Mouse (Mus musculus): ENCODE data around the gene Col11a2. TPM values are rescaled to one million over a fixed set of nuclear protein-coding genes. Genes with fewer than 3 reads are reported as not detected.

The Col11a2 gene
- polyA plus RNA-seq, 1 experiment = 9.3 TPM

DNA sequence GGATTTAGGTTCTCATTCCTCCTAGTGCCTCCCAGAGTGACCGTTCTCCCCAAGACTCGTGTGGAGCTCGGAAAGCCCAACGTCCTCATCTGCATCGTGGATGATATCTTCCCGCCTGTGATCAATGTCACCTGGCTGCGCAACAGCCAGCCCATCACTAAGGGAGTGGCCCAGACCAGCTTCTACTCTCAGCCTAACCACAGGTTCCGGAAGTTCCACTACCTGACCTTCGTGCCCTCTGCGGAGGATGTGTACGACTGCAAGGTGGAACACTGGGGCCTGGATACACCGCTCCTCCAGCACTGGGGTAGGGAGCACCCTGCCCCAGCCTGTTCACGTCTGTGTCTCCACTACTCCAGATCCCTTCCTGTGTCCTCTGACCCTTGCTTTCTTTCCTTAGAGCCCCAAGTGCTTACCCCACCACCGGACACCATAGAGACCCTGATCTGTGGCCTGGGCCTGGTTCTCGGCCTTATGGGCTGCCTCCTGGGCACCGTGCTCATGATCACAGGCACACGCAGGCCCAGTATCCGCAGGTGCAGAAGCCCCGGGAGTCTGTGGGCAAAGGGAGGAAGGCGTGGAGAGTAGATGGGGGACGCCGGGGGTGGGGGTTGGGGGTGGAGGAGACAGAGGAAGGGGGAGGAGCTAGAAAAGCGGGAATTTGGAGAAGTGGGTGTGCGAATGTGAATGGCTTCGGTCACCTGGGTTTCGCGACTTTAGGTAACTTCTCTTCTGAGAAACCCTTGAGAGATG is 55.2 kb downstream of the Col11a2 start:
- no peaks in the 10 kb centered on the region for H3K4me1 ChIP-seq (ENCODE audit: control insufficient read depth, insufficient read depth, low read length)
- H3K4me3 ChIP-seq (ENCODE audit: insufficient read depth, low read length) = no peak overlapping the region
- H3K27ac ChIP-seq (ENCODE audit: insufficient read depth, low read length) = no peak overlapping the region
- TF ChIP-seq CTCF (IDR thresholded peaks at IDR 0.05; ENCODE audit: extremely low read depth, insufficient read depth, low read length) (no peak), POLR2A (IDR thresholded peaks at IDR 0.05; ENCODE audit: extremely low read depth, insufficient read depth, low read length) (no peak)

- TF ChIP-seq POLR2A (IDR thresholded peaks at IDR 0.05; ENCODE audit: extremely low read depth, insufficient read depth, low read length) (no peak), CTCF (IDR thresholded peaks at IDR 0.05; ENCODE audit: extremely low read depth, insufficient read depth, low read length) (no peak)
- no peaks in the 10 kb centered on the region for H3K4me1 ChIP-seq (ENCODE audit: control insufficient read depth, insufficient read depth, low read length)
Measured at GRCm38 (mm10) chr17:34096497-34097010, 57.3 kb downstream of the Col11a2 start.

DNA sequence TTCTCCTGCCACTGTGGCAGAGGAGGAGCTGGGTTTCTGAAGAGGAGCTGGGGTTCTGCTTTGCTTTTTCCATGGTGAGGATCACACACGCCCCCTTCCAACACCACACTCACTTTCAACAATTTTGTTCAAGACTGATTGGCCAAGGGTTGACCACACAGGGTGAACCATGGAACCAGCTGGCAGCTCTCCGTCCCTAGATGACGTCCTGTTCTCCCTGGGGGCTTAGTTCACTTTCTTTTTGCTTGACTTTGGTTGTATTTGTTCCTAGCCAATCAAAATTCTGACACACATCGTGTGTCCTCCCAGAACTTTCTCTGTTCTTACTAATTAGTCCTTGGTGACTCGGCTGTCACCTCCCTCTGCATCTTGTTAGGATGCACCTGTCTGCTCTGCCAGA is 58.0 kb downstream of the Col11a2 start:
- TF ChIP-seq CTCF (IDR thresholded peaks at IDR 0.05; ENCODE audit: extremely low read depth, insufficient read depth, low read length) = no peak
- TF ChIP-seq POLR2A (IDR thresholded peaks at IDR 0.05; ENCODE audit: extremely low read depth, insufficient read depth, low read length) = no peak
- Histone ChIP-seq H3K27ac (ENCODE audit: insufficient read depth, low read length) (no peak overlapping the region), H3K4me3 (ENCODE audit: insufficient read depth, low read length) (no peak overlapping the region), H3K4me1 (ENCODE audit: control insufficient read depth, insufficient read depth, low read length) (no peaks in the 10 kb centered on the region)

More at GRCm38 (mm10) chr17:34096497-34097010, 57.3 kb downstream of the Col11a2 start:
- H3K4me3 ChIP-seq (ENCODE audit: insufficient read depth, low read length) = no peak overlapping the region
- no peak overlapping the region for H3K27ac ChIP-seq (ENCODE audit: insufficient read depth, low read length)

GRCm38 (mm10) chr17:34098709-34099479 is 59.7 kb downstream of the Col11a2 start:
- Histone ChIP-seq H3K27ac (ENCODE audit: insufficient read depth, low read length) (no peak overlapping the region), H3K4me3 (ENCODE audit: insufficient read depth, low read length) (no peak overlapping the region), H3K4me1 (ENCODE audit: control insufficient read depth, insufficient read depth, low read length) (no peaks in the 10 kb centered on the region)
- TF ChIP-seq POLR2A (IDR thresholded peaks at IDR 0.05; ENCODE audit: extremely low read depth, insufficient read depth, low read length) (no peak), CTCF (IDR thresholded peaks at IDR 0.05; ENCODE audit: extremely low read depth, insufficient read depth, low read length) (no peak)

- H3K27ac ChIP-seq (ENCODE audit: insufficient read depth, low read length) = no peak overlapping the region
- H3K4me1 ChIP-seq (ENCODE audit: control insufficient read depth, insufficient read depth, low read length) = no peaks in the 10 kb centered on the region
- no peak overlapping the region for H3K4me3 ChIP-seq (ENCODE audit: insufficient read depth, low read length)
- TF ChIP-seq POLR2A (IDR thresholded peaks at IDR 0.05; ENCODE audit: extremely low read depth, insufficient read depth, low read length) (no peak), CTCF (IDR thresholded peaks at IDR 0.05; ENCODE audit: extremely low read depth, insufficient read depth, low read length) (no peak)
Measured at GRCm38 (mm10) chr17:34099531-34099930, 60.3 kb downstream of the Col11a2 start.

DNA sequence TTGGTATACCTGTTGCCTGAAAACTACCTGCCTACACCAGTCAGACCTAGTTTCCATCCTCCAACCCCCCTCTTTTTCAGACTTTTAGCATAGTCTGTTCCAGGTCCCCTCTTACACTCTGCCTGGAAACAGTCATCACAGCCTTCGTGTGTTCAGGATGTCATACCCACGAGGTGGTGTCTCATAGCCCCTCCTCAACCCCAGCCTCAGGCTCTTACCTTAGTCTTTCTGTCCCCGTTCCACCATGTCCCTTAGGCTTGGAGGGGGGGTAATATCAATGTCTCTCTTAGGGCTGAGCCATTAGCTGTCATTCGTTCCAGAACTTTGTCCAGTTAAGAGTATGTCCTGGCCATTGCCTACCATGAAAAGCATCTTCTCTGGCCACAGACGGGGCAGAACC is 61.9 kb downstream of the Col11a2 start:
- H3K4me3 ChIP-seq (ENCODE audit: insufficient read depth, low read length) = no peak overlapping the region
- H3K4me1 ChIP-seq (ENCODE audit: control insufficient read depth, insufficient read depth, low read length) = no peaks in the 10 kb centered on the region

DNA sequence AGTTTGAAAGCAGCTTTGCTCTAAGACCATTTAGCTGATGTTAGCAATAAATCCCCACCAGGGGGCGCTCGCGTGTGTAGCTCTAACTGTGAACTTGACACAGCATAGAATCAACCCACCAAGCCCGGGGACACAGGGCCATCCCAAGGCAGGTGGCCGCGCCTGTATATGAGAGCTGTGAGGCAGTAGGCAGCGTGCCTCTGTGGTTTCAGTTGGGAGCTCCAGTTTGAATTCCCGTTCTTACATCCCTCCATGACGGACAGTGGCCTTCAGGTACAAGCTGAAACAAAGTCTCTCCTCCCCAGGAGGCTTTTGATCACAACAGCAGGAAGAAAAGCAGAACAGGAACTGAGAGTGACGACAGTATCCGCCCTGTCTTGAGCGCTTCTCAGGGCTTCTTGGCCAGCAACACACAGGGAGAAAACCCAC is 62.4 kb downstream of the Col11a2 start:
- Histone ChIP-seq H3K27ac (ENCODE audit: insufficient read depth, low read length) (no peak overlapping the region), H3K4me1 (ENCODE audit: control insufficient read depth, insufficient read depth, low read length) (no peaks in the 10 kb centered on the region), H3K4me3 (ENCODE audit: insufficient read depth, low read length) (no peak overlapping the region)
- TF ChIP-seq CTCF (IDR thresholded peaks at IDR 0.05; ENCODE audit: extremely low read depth, insufficient read depth, low read length) = peak; percentile 71
- no peak for TF ChIP-seq POLR2A (IDR thresholded peaks at IDR 0.05; ENCODE audit: extremely low read depth, insufficient read depth, low read length)

More for the DNA sequence above, 61.9 kb downstream of the Col11a2 start:
- no peak for TF ChIP-seq CTCF (IDR thresholded peaks at IDR 0.05; ENCODE audit: extremely low read depth, insufficient read depth, low read length)
- TF ChIP-seq POLR2A (IDR thresholded peaks at IDR 0.05; ENCODE audit: extremely low read depth, insufficient read depth, low read length) = no peak
- no peak overlapping the region for H3K27ac ChIP-seq (ENCODE audit: insufficient read depth, low read length)

GRCm38 (mm10) chr17:34102831-34103230 is 63.6 kb downstream of the Col11a2 start:
- no peak overlapping the region for H3K4me3 ChIP-seq (ENCODE audit: insufficient read depth, low read length)
- no peak overlapping the region for H3K27ac ChIP-seq (ENCODE audit: insufficient read depth, low read length)
- TF ChIP-seq CTCF (IDR thresholded peaks at IDR 0.05; ENCODE audit: extremely low read depth, insufficient read depth, low read length) = no peak
- no peak for TF ChIP-seq POLR2A (IDR thresholded peaks at IDR 0.05; ENCODE audit: extremely low read depth, insufficient read depth, low read length)
- H3K4me1 ChIP-seq (ENCODE audit: control insufficient read depth, insufficient read depth, low read length) = no peaks in the 10 kb centered on the region

DNA sequence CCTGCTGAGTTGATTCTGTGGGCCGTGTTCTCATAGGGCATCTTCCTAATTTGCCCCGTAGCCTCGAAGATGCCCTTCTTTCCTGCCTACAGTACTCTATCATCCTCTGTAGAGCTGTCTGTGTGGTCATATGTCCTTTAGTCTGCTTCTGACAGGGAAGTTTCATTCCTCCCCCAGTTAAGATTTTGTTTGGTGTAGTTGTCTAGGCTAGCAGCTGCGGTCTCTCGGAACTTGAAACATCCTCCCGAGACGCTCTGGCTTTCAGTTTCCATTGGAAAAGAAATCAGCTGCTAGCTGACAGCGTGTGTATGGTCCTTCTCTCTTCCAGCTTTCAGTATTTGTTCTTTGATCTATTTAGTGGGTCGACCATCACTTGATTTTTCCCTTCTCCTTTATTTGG is 65.6 kb downstream of the Col11a2 start:
- Histone ChIP-seq H3K4me1 (ENCODE audit: control insufficient read depth, insufficient read depth, low read length) (no peaks in the 10 kb centered on the region), H3K4me3 (ENCODE audit: insufficient read depth, low read length) (no peak overlapping the region), H3K27ac (ENCODE audit: insufficient read depth, low read length) (no peak overlapping the region)
- TF ChIP-seq CTCF (IDR thresholded peaks at IDR 0.05; ENCODE audit: extremely low read depth, insufficient read depth, low read length) (no peak), POLR2A (IDR thresholded peaks at IDR 0.05; ENCODE audit: extremely low read depth, insufficient read depth, low read length) (no peak)

Measured in cortical plate, adult 2 months (tissue).